Mouse (Mus musculus): ENCODE data around the gene Ogg1.

- no peak for TF ChIP-seq CTCF (IDR thresholded peaks at IDR 0.05; ENCODE audit: low read depth, low read length)
- no peak for TF ChIP-seq TAL1 (conservative IDR thresholded peaks at IDR 0.05; ENCODE audit: low read depth, low read length)
- TF ChIP-seq POLR2AphosphoS5 (IDR thresholded peaks at IDR 0.05; ENCODE audit: insufficient replicate concordance, low read depth, low read length) = no peak
- no peak for TF ChIP-seq GATA1 (IDR thresholded peaks at IDR 0.05; ENCODE audit: borderline replicate concordance, low read length)
- TF ChIP-seq GATA2 (IDR thresholded peaks at IDR 0.05; ENCODE audit: borderline replicate concordance, low read depth, low read length) = no peak
Observed at GRCm38 (mm10) chr6:113351161-113351560, 24.4 kb downstream of the Ogg1 start.
